Mouse (Mus musculus) c-Kit-negative CD71-positive TER-119-positive erythroid progenitor cells, embryonic 14.5 days (primary cell): ENCODE results near the gene Zfp850.
"Not testable (repeated sequence)": the region's sequence is repeated elsewhere in the genome, so short reads cannot be mapped to it uniquely, and the experiment has no call there.

Experiments used
- DNase-seq: peaks from one replicate; pipeline ENCODE4 v3.0.0-alpha.2; 2013; ENCODE audit warnings: low read depth, low spot score

Zfp850 gene

DNA sequence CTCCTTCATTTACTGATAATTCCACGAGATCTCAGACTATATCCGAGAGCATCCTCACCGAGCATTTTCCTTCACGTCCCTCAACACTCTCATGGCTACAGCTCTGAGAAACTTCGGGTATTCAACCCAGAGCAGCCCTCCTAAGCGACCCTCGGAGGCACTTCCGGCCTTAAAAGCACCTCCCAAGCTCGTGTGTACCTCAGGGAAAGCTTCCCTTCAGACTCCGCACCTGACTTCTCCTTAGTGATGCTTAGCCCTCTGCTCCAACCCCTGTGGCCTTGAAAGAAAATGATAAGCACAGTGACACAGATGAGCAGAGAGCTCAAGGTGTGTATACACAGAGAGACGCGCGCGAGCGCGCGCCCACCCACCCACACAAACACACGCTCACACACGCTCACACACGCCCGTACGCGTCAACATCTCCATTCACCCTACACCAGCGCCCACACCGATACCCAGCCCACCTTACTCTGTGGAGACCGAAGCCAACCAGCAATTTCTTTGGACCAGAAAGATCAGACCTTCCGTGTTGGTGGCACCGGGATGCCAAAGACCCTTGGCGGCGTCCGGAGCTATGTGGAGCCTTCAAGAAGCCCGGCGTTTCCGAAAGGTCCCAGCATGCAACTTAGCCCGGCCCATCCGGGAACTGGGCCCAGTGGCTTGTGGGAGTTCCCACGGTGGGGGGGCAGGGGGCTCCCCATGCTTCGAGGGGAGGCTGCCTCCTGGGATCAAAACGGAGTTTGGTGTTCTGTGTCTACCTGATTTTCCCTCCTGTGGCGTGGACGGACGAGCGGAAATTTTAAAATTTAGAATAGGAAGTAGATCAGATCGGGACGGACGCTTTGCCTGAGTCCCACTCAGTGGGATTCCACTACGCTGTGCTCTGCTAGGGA, at the start of gene Zfp850:
TSS of gene Zfp850 (minus strand) at position 567 of the 896 bp plus-strand sequence.
- peak; percentile 11 for DNase-seq

DNA sequence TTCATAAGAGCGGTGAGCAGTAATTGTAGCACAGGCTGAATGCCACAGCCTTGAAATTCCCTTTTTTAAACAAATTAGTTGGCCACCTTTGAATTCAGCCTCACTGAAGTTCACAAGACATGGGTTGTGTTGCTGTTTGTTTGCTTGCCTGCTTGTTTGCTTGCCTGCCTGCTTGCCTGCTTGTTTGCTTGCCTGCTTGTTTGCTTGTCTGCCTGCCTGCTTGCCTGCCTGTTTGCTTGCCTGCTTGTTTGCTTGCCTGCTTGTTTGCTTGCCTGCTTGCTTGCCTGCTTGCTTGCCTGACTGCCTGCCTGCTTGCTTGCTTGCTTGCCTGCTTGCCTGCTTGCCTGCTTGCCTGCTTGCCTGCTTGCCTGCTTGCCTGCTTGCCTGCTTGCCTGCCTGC, 46.1 kb upstream of the Zfp850 start:
- no peak for DNase-seq

DNA sequence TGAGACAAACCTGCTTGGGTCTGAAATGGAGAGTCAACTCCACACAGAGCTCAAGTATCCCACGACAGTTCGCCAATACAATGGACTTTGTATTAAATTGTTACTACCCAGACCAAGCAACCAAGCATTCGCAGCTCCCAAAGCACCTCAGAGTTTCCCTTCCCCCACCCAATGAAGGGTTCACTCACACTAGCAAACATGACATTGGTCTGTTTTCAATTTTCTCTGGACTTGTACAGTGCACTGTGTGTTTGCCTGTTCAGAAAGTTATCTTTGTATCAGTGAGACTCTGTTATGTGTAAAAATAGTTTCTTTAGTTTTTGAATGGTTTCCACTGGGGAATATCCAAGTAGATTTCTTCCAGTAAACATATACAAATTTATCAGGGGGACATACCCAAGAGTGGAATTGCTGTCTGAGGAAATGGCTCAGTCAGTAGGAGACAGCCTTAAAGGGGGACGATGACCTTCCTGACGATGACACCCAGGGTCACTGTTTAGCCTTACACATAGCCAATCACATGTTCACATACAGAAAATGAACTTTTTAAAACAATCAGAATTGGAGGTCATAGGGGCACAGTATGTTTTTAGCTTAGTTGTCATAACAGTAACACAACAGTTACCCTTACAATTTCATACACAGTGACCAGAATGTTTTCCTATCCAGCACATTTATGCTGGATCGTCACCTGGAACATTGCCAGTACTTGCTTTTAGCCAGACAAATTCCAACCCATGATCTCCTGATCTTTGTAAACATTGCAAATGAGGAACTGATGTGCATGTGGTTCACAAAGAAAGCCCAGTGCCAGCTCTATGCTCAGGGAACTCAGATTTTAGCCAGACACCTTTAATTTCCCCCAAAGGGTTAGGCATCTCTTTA, 39.4 kb upstream of the Zfp850 start:
- DNase-seq: no peak

DNA sequence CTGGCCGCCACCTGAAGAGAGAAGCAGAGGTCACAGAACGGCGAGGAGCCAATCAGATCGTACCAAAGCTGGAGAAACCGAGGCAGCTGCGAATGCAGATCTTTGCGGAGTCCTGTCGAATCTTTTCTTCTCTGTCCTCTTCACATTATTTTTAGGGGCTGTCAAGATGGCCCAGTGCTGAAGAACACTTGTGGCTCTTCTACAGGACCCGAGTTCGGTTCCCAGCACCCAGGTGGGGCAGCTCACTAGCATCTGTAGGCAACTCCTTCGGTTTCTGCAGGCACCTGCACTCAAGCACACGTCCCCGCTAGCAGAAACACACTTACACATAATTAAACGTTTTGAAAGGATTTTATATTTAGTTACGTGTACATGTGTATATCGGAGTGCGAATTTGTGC, 36.7 kb upstream of the Zfp850 start:
- DNase-seq: no peak

DNA sequence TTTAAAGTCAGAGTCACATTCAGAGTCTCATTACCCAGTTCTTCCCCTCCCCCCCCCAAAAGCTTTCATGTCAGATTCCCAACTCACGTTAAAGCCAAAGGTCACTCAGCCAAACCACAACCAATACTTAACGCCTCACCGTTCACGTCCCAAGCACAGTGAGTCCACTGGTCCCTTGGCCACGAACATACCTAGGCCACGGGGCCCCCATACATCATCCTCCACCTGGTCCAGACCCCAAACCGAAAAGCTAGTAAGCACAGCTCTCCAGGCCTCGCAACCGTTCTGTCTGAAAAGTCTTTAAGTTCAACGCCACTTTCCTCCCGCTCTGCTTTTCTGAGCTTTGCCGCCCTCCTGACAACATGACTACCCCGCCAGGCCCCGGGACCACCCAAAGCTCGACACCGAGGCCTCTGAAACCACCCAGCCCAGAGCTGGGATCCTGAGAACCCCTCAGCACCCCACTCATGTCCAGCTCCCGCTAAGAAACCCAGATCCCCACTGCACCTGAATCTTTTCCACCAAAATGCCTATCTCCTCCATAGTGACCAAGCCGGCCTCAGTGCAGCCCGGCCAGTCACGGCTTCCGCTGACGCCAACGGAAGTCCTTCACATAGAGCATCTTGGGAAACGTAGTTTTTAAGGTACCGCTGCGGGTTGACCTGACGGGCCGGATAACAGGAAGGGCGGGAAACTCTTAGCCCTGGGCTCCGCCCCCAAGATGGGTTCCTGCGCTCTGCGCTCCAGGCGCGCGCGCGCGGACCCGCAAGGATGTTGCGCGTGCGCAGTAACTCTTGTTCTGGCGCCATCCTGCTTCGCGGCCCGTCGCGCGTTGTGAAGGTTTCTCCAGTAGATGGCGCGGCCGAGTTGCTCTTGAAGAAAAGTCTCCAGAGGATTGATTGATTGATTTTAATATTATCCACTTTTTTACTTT, 35.8 kb upstream of the Zfp850 start, which contains the start of gene Psmc4:
TSS of gene Psmc4 (minus strand) at position 626 of the 934 bp plus-strand sequence.
- peak; percentile 97 for DNase-seq

DNA sequence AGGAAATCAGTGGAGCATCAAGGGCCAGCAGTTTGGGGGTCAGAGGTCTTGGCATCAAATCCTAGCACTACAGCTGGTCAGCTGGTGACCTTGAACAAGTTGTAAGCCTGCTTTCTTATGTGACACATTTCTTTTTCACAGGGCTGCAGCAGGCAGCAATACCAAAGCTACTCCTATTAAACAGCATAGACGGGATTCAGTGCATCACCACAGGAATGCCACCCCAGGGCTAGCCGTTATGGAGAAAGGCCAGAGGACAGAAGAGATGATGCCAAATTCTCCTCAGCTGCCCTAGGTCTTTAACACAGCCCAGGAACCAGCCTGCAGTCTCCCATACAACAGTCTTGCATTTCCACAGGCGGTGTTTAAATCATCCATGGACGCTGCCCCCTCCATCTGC, 30.6 kb upstream of the Zfp850 start:
- DNase-seq: no peak

DNA sequence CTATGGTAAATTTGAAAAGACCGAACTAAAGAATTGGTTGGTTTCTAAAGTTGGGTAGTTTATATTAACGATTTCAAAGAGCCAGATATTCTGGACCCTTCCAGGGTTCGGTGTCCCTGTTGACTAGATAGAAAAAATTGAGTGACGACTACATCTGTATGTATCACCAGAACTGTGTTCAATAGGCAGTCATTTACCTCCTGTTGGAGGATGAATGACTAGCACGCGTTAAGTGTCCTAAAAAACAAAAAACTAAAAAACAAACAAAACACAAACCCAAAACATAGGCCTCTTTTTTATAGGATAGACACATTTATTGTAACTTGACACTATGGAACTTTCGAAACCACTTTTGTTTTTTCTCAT, 513 bp upstream of the Zfp850 start:
- no peak for DNase-seq

DNA sequence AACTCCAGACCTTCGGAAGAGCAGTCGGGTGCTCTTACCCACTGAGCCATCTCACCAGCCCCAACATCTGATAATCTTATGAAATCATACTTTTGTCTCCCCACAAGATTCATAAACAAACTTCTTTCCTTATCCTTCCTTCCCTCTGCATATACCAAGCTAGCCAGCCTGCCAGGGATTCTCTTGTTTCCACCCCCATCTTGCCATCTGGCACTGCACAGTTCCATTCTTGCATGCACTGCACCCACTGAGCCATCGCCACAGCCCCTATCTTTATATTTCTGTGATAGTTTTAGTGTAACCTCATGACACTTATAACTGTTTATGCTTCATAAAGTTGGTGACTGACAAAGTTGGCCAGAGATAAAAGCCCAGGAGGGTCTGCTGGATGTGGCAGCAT, 3.6 kb downstream of the Zfp850 start:
- DNase-seq: no peak

DNA sequence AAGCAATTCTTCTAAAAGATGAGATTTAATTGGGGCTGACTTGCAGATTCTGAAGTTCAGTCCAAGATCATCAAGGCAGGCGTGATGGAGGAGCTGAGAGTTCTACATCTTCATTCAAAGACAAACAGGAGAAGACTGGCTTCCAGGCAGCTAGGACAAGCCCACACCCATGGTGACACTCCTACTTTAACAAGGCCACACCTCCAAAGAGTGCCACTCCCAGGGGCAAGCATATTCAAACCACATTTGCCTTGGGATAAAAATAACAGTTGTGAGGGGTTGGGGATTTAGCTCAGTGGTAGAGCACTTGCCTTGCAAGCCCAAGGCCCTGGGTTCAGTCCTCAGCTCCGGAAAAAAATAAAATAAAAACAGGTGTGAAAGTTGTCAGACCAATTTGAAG, 31.7 kb downstream of the Zfp850 start:
- DNase-seq: no peak

DNA sequence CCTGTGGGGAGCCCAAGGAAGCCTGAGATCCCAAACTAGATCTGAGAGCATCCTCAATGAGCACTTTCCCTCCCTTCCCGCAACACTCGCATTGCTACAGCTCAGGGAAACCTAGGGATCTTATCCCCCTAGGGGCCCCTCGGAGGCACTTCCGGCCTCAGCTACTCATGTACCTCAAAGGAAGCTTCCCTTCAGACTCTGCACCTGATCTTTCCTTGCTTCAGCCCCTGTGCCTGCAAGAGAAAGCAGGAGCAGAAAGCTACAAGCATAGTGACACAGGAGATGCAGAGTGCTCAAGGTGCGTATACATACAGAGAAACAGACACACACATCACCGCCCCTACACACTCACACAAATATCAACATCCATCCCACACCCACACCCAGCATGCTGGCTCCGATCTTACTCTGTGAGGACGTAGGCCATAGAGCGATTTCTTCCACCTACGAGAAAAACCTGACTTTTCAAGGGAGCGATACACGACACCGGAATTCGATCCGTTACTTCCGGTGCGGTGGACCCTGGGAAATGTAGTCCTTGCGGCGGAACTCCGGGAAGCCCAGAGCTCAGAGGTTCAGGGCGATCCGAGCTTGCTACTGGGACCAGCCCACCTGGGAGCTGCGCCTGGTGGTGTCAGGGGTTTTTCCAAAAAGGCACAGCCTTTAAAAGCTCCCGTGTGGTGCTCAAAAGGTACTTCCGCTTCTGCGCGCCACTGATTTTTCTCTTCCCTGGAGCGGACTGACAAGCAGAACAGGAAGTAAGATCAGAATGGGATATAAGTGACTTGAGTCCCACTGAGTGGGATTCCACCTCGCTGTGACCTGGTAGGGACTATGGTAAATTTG, 35.0 kb downstream of the Zfp850 start, which contains the start of gene Zfp780b:
TSS of gene Zfp780b (minus strand) at position 489 of the 846 bp plus-strand sequence.
- peak; percentile 67 for DNase-seq

DNA sequence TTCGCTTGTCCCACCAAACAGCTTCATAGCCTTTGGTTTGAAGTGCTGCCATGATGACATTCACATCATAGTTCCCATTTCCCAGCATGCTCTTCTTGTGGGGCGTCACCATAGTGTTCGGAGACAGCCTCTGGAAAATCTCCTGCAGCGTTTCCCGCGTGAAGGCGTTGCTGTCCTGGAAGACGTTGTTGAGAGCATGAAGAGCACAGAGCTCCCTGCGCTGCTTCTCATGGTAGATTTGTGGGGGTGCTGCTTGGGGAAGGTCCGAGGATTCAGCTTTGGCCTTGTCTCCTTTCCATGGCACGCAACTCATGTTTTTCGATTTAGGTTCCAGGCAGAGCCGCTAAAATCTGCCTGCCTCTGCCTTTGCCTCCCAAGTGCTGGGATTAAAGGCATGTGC, 64.5 kb downstream of the Zfp850 start:
- DNase-seq: not testable (repeated sequence)

DNA sequence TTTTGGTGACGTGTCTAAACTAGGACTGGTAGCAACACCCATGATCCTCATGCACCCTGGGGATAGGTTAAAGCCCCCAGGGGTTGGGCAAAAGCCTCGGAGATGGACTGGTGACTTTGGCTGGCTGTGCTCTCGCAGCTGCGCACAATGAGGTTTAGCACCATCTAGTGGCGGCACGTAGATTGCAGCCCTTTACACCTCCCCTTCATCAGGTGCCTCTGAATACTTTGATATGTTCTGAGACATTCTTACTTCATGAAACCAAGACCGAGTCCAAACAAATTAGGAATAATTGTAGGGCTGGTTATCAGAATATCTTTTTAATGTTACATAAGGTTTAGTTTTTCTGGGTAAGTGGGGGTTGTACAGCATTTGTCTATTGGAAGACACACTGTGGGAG, 72.0 kb downstream of the Zfp850 start:
- DNase-seq: not testable (repeated sequence)
